Mouse (Mus musculus): ENCODE results near the gene St6galnac3. TPM values are rescaled to one million over a fixed set of nuclear protein-coding genes. Genes with fewer than 3 reads are reported as not detected.

Gene St6galnac3
- total and polyA plus RNA-seq, 3 experiments: 0.08 to 1.1 (median 0.38) TPM

DNA sequence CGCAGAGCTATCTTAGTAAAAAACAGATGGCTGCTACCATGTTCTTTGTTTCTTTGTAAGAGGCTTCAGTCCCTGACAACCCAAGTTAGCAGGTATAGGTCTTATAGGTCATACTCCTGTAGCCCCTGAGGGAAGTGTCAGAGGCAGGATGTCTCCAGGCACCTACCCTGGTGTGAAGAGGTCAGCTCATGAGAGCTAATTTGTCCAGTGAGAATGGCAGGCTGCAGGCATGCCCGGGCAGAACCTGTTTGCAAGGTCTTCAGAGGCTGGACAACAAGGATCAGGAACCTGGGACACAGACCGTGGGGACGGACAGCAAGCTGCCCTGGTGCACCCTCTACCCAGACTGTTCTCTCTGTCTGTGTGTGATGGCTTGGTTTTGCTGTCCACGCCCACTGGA lies 482.4 kb downstream of the St6galnac3 start (continued):
- no peak for TF ChIP-seq JUN (IDR thresholded peaks at IDR 0.05; ENCODE audit: insufficient read depth, low read depth, low read length)

DNA sequence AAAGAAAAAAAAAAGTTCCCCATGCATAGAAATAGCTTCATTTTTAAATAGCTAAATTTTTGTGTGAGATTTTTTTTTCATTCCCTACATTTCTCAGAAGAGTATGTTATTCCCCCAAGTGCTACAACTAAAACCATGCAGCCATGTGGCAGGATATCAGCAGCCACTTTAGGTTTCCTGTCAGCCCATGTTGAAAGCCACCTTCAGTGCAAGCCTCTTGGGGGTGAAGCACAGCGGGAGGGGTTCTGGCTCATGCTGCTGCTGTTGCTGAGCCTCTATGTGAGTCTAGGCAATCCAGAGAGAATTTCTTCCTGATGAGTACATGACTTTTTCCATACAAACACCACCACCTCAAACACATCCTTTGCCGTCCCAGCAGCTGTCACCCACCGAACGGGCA lies 483.8 kb downstream of the St6galnac3 start:
- no peaks in the 10 kb centered on the region for H3K79me2 ChIP-seq (replicated peaks; ENCODE audit: control insufficient read depth, extremely low read depth, insufficient read depth, poor library complexity, severe bottlenecking)
- no peaks in the 10 kb centered on the region for H3K36me3 ChIP-seq (replicated peaks in 1 of 2; ENCODE audit: control insufficient read depth in 1 of 2, insufficient read depth in 1 of 2, low read length in 1 of 2)
- no peaks in the 10 kb centered on the region for H3K9me3 ChIP-seq (replicated peaks; ENCODE audit: low read length)
- DNase-seq (ENCODE audit: extremely low read depth): no peak
- H3K27me3 ChIP-seq (replicated peaks): no peaks in the 10 kb centered on the region
- no peak overlapping the region for H3K27ac ChIP-seq (ENCODE audit: insufficient read depth, low read depth)
- H3K9ac ChIP-seq (ENCODE audit: insufficient read depth, low read depth): no peak overlapping the region
- TF ChIP-seq IRF4 (IDR thresholded peaks at IDR 0.05; ENCODE audit: low read depth, low read length): no peak
- no peak for TF ChIP-seq ZKSCAN1 (IDR thresholded peaks at IDR 0.05; ENCODE audit: borderline replicate concordance, low read depth, low read length)
- in situ Hi-C loops (cut with MboI; ENCODE audit: low pct_ligation_motif_present, low pct_unique_long_range_greater_than_20kb, low sequenced_read_pairs): no loop called here
- H3K4me2 ChIP-seq (ENCODE audit: insufficient read depth, low read depth, poor library complexity, severe bottlenecking): no peak overlapping the region
- H3K4me1 ChIP-seq (ENCODE audit: control insufficient read depth in 1 of 2, insufficient read depth in 2 of 2): peaks cover 5 to 16% of the 10 kb centered on the region in 2 experiments; a peak in 3 of 4 replicates
- dilution Hi-C loops (cut with MboI; ENCODE audit: extremely low pct_ligation_motif_present, extremely low pct_unique_long_range_greater_than_20kb, low sequenced_read_pairs): no loop called here
- H3K4me3 ChIP-seq (replicated peaks in 1 of 3; ENCODE audit: low read depth in 2 of 3, low read length in 2 of 3, poor library complexity in 1 of 3): no peak overlapping the region

DNA sequence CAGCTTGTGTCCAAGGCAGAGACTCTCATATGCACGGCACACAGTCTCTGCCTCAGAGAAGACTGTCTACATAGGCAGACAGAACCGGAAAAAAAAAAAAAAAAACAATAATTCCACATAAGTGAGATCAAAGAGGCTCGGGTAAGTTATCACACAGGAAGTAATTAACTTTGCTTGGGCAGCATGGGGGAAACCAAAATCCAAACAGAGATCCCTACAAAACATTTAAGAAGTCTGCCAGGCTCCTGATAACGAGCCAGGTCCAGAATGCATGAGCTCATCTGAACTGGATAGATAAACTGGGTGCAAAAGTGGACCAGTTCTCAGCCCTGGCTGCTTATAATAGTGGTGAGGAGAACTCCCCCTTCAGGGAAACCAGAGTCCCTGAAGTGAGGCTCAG lies 484.6 kb downstream of the St6galnac3 start:
- Histone ChIP-seq H3K9ac (ENCODE audit: insufficient read depth, low read depth) (no peak overlapping the region), H3K27me3 (replicated peaks) (no peaks in the 10 kb centered on the region), H3K79me2 (replicated peaks; ENCODE audit: control insufficient read depth, extremely low read depth, insufficient read depth, poor library complexity, severe bottlenecking) (no peaks in the 10 kb centered on the region), H3K27ac (ENCODE audit: insufficient read depth, low read depth) (no peak overlapping the region), H3K4me2 (ENCODE audit: insufficient read depth, low read depth, poor library complexity, severe bottlenecking) (no peak overlapping the region), H3K36me3 (replicated peaks in 1 of 2; ENCODE audit: control insufficient read depth in 1 of 2, insufficient read depth in 1 of 2, low read length in 1 of 2) (no peaks in the 10 kb centered on the region), H3K4me3 (replicated peaks in 1 of 3; ENCODE audit: low read depth in 2 of 3, low read length in 2 of 3, poor library complexity in 1 of 3) (no peak overlapping the region), H3K4me1 (ENCODE audit: control insufficient read depth in 1 of 2, insufficient read depth in 2 of 2) (peaks cover 5 to 16% of the 10 kb centered on the region in 2 experiments; a peak in 3 of 4 replicates), H3K9me3 (replicated peaks; ENCODE audit: low read length) (no peaks in the 10 kb centered on the region)
- in situ Hi-C loops (cut with MboI; ENCODE audit: low pct_ligation_motif_present, low pct_unique_long_range_greater_than_20kb, low sequenced_read_pairs) (no loop called here), dilution Hi-C loops (cut with MboI; ENCODE audit: extremely low pct_ligation_motif_present, extremely low pct_unique_long_range_greater_than_20kb, low sequenced_read_pairs) (no loop called here)
- TF ChIP-seq POLR2A (IDR thresholded peaks at IDR 0.05; ENCODE audit: low read depth, low read length) (no peak), MAX (IDR thresholded peaks at IDR 0.05; ENCODE audit: low read length) (no peak), KAT2A (IDR thresholded peaks at IDR 0.05; ENCODE audit: insufficient replicate concordance, low read length) (no peak), USF2 (conservative IDR thresholded peaks at IDR 0.05; ENCODE audit: low read depth, low read length) (no peak), MYC (IDR thresholded peaks at IDR 0.05; ENCODE audit: low read depth, low read length) (no peak), SMC3 (IDR thresholded peaks at IDR 0.05; ENCODE audit: low read depth, low read length) (no peak), E2F4 (IDR thresholded peaks at IDR 0.05; ENCODE audit: insufficient replicate concordance, low read depth, low read length) (no peak), USF1 (IDR thresholded peaks at IDR 0.05; ENCODE audit: low read depth, low read length) (no peak), PAX5 (IDR thresholded peaks at IDR 0.05; ENCODE audit: low read length) (no peak), TBP (conservative IDR thresholded peaks at IDR 0.05; ENCODE audit: low read depth, low read length) (no peak), JUN (IDR thresholded peaks at IDR 0.05; ENCODE audit: insufficient read depth, low read depth, low read length) (no peak)
- DNase-seq (ENCODE audit: extremely low read depth): no peak

All from CH12.LX (cell line).